Mouse (Mus musculus) embryonic facial prominence, embryonic 11.5 days (tissue): ENCODE measurements around the gene Ints14. TPM values are rescaled to one million over a fixed set of nuclear protein-coding genes. Genes with fewer than 3 reads are reported as not detected.
"Not testable (repeated sequence)": the region's sequence is repeated elsewhere in the genome, so short reads cannot be mapped to it uniquely, and the experiment has no call there.

ENCODE experiments used
- ATAC-seq: fragments of 200-750 bp; cut with Nextera tagmentation; replicated peaks from 2 replicates; pipeline ENCODE4 v1.8.0; 2017; ENCODE audit warnings: low read depth; ENCODE audit not compliant: insufficient number of reproducible peaks, low FRiP score, low TSS enrichment
- DNase-seq: peaks from one replicate; pipeline ENCODE4 v3.0.0-alpha.2; 2015; ENCODE audit warnings: low spot score
- H3K27ac ChIP-seq: fragments of 300-500 bp; sonication (generic); replicated peaks from 2 replicates; pipeline ENCODE4 v1.5.1; 2014; ENCODE audit warnings: mild to moderate bottlenecking, low read depth, low read length, control low read depth
- H3K27me3 ChIP-seq: fragments of 300-500 bp; sonication (generic); 2 replicates; pipeline ENCODE4 v1.6.1; 2014; ENCODE audit warnings: mild to moderate bottlenecking, low read length, moderate library complexity, mixed read lengths; ENCODE audit not compliant: control insufficient read depth, insufficient read depth
- H3K36me3 ChIP-seq: fragments of 300-500 bp; sonication (generic); replicated peaks from 2 replicates; pipeline ENCODE4 v1.6.1; 2014; ENCODE audit warnings: low read depth, mild to moderate bottlenecking, low read length, moderate library complexity, mixed read lengths; ENCODE audit not compliant: control insufficient read depth, insufficient read depth
- H3K4me1 ChIP-seq: fragments of 300-500 bp; sonication (generic); 2 replicates; pipeline ENCODE4 v1.6.1; 2014; ENCODE audit warnings: low read length, mixed read lengths; ENCODE audit not compliant: control insufficient read depth, insufficient read depth
- H3K4me2 ChIP-seq: fragments of 300-500 bp; sonication (generic); 2 replicates; pipeline ENCODE4 v1.6.1; 2014; ENCODE audit warnings: low read depth, mild to moderate bottlenecking, control low read depth, low read length, moderate library complexity
- H3K4me3 ChIP-seq: fragments of 300-500 bp; sonication (generic); 2 replicates; pipeline ENCODE4 v1.5.1; 2014; ENCODE audit warnings: low read depth, low read length, control low read depth
- H3K9ac ChIP-seq: fragments of 300-500 bp; sonication (generic); replicated peaks from 2 replicates; pipeline ENCODE4 v1.6.1; 2014; ENCODE audit warnings: mild to moderate bottlenecking, control low read depth, low read length
- H3K9me3 ChIP-seq: fragments of 300-500 bp; sonication (generic); replicated peaks from 2 replicates; pipeline ENCODE4 v1.6.1; 2016; ENCODE audit warnings: mild to moderate bottlenecking, low read length, inconsistent platforms, mixed read lengths; ENCODE audit not compliant: control insufficient read depth
- WGBS: fragments of 180-500 bp; shearing (Covaris S2); extraction: QIAGEN DNeasy Blood & Tissue Kit; methylation state at CpG from one replicate; pipeline ENCODE4 v1.1.7; 2014; 5-methylcytosine and 5-hydroxymethylcytosine counted together
- polyA plus RNA-seq: library from polyadenylated mRNA; unstranded; fragments of >200 nt; fragmentation: Nextera tagmentation; extraction: Ambion mirVana; gene quantifications from 2 replicates; pipeline ENCODE4 v1.2.1, GENCODE M21; 2014

The Ints14 gene
- polyA plus RNA-seq, 1 experiment from 2014 or later: 80.5 TPM

DNA sequence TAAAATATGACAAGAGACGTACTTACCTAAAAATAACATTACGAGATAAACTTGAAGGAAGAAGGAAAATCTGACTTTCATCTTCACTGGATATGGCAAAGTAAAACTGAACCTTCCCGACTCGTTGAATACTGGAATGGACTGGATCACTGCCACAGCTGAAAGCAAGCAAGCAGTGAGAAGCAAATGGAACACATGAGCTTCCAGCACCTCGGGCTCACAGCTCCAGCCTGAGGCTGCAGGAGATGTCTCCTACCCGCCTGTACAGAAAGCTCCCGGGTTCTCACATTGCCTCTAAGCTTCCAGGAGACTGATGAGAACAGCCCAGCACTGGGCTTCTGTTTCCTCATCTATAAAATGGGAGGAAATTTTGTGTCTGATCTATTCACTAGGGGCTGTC, 29.6 kb downstream of the Ints14 start:
- Histone ChIP-seq H3K4me1 (no peaks in the 10 kb centered on the region), H3K27me3 (no peaks in the 10 kb centered on the region), H3K9me3 (no peaks in the 10 kb centered on the region), H3K27ac (no peak overlapping the region), H3K36me3 (peaks cover 13% of the 10 kb centered on the region), H3K4me2 (no peak overlapping the region), H3K4me3 (no peak overlapping the region), H3K9ac (no peak overlapping the region)
- 87% methylated on average over 7 of the region's 7 CpGs for WGBS
- no peak for DNase-seq
- no peak for ATAC-seq

DNA sequence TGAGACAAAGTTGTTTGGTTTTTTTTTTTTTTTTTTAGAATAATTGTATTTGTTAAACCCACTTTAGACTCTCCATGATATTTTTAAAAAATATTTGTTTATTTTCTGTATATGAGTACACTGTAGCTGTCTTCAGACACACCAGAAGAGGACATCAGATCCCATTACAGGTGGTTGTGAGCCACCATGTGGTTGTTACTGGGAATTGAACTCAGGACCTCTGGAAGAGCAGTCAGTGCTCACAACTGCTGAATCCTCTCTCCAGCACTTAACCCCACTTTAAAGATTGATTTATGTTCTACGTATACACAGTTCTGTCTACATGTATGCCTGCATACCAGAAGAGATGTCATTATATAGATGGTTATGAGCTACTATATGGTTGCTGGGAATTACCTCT, 34.8 kb downstream of the Ints14 start:
- not testable (repeated sequence) for DNase-seq, H3K36me3 ChIP-seq, ATAC-seq, H3K27ac ChIP-seq, H3K9ac ChIP-seq, H3K4me2 ChIP-seq, H3K27me3 ChIP-seq, H3K4me3 ChIP-seq, H3K9me3 ChIP-seq, H3K4me1 ChIP-seq
- whole genome bisulfite sequencing: 86% methylated on average over 1 of the region's 1 CpGs

DNA sequence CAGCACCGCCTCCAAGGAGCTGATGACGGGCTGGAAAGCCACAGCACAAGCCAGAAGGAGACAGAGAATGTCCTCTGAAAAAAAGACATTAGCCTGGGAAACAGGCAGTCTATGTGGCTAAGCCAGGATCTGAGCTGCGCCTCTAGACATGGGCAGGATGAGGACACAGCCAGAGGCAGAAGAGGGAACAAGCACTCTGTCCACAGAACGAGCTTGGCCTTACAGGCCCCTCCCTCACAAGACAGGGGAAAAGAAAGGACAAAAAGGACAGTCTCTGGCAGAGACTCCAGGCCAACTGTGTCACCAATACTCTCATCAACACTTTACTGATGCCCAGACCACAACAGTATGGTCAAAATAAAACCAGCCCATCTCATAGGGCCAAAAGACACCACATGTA, 40.8 kb downstream of the Ints14 start:
- Histone ChIP-seq H3K9ac (no peak overlapping the region), H3K27me3 (no peaks in the 10 kb centered on the region), H3K36me3 (peaks cover 8% of the 10 kb centered on the region), H3K9me3 (no peaks in the 10 kb centered on the region), H3K4me2 (no peak overlapping the region), H3K27ac (no peak overlapping the region), H3K4me3 (no peak overlapping the region), H3K4me1 (no peaks in the 10 kb centered on the region)
- DNase-seq: no peak
- WGBS: 53% methylated on average over 4 of the region's 4 CpGs
- no peak for ATAC-seq

DNA sequence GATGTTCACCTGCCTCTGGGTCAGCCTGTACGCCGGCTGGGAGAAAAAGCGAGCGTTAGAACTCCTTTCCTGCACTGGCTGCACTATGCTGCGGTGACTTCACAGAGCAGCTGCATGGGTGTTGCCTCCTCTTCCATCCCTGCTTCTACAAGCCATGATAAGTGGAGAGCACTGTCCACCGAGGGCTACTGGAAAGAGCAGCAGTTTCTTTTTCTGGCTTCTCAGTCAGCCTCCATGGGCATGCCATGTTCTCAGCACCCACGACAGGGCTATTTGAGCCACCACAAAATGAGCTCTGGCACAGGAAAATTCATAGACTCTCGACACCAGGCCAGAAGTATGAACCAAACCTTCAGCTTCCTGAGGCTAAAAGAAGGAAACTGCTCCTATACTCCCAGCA, 45.0 kb downstream of the Ints14 start:
- peaks cover 5% of the 10 kb centered on the region for H3K36me3 ChIP-seq
- no peaks in the 10 kb centered on the region for H3K4me1 ChIP-seq
- no peaks in the 10 kb centered on the region for H3K9me3 ChIP-seq
- WGBS: 94% methylated on average over 8 of the region's 8 CpGs
- ATAC-seq: no peak
- no peak overlapping the region for H3K9ac ChIP-seq
- no peak for DNase-seq
- no peak overlapping the region for H3K27ac ChIP-seq
- H3K27me3 ChIP-seq: no peaks in the 10 kb centered on the region
- no peak overlapping the region for H3K4me2 ChIP-seq
- no peak overlapping the region for H3K4me3 ChIP-seq

DNA sequence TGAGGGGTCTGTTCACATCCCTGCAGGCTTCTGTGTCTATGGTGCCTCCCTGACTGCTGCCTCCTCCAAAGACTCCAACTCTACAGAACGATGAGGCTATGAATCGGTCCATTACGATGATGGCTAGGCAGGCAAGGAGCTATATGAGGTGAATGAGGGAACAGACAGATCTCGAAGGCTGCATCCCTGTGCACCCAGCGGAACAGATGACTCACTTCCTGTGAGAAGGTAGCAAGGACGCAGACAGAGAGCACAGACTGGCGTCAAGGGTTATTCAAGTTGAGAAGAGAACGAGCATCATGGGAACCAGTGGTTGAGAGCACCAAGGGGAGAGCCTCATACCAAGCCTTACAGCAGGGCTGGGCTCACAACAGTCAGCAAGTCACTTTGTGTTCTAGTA, 49.9 kb downstream of the Ints14 start:
- H3K4me3 ChIP-seq: no peak overlapping the region
- no peaks in the 10 kb centered on the region; the same call in 1 of the 2 replicates for H3K36me3 ChIP-seq
- no peak overlapping the region for H3K27ac ChIP-seq
- H3K4me1 ChIP-seq: no peaks in the 10 kb centered on the region
- no peak overlapping the region for H3K9ac ChIP-seq
- ATAC-seq (no peak), DNase-seq (no peak)
- H3K4me2 ChIP-seq: no peak overlapping the region
- H3K9me3 ChIP-seq: no peaks in the 10 kb centered on the region
- WGBS: 82% methylated on average over 8 of the region's 8 CpGs
- H3K27me3 ChIP-seq: no peaks in the 10 kb centered on the region

DNA sequence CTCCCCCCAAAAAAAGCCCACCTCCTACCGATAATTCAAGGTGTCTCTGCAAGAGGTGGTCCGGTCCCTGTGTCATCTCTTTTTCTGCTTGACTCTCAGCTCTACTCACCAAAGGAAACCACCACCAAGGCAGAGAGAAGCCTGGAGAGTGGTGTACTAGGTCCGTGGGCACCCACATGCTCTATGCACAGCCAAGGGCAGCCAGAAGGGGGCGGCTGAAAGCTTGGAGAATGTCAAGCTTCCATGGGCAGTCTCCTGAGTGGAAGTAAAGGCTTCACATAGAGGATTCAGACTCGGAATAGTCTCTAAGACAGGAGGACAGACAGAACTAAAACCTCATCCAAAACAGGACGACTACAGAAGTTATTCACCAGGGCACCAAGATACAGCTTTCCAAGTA, 50.6 kb downstream of the Ints14 start:
- Histone ChIP-seq H3K9me3 (no peaks in the 10 kb centered on the region), H3K27ac (no peak overlapping the region), H3K36me3 (no peaks in the 10 kb centered on the region; the same call in 1 of the 2 replicates), H3K4me1 (no peaks in the 10 kb centered on the region), H3K27me3 (no peaks in the 10 kb centered on the region), H3K4me3 (no peak overlapping the region), H3K4me2 (no peak overlapping the region), H3K9ac (no peak overlapping the region)
- DNase-seq (peak; percentile 10), ATAC-seq (no peak)
- 61% methylated on average over 6 of the region's 6 CpGs for WGBS

DNA sequence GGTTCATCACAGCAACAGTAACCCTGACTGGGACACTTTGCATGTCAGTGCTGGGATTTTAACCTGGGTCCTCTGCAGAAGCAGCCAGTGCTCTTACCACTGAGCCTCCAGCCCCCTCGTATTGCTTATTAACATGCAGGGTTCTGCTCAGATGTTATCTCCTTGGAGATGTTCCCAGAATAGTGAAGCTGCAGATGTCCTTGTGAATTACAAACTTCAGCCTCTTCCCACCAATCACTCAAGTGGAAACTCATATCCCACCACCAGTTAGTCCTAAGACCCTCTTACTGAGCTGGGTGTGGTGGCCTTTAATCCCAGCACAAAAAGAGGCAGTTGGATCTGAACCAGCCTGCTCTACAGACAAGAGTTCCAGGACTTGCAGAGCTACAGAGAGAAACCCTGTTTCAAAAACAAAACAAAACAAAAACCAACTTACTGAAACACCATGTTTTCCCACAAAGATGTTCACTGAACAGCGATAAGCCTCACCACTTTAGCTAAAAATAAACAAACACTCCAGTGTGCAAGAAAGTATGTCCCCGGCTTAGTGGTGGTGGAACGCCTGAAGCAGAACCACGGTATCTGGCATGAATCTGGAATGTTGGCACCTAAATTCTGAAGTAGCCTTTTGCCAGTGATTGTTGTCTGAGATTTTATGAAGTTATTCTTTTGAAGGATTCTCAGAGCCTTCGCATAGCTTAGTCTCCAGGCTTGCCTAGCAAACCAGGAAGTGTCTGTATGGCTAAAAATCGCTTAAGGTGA, 54.9 kb downstream of the Ints14 start:
- Histone ChIP-seq H3K9me3 (no peaks in the 10 kb centered on the region), H3K4me2 (no peak overlapping the region), H3K27me3 (no peaks in the 10 kb centered on the region), H3K27ac (no peak overlapping the region), H3K4me3 (no peak overlapping the region), H3K9ac (no peak overlapping the region), H3K36me3 (no peaks in the 10 kb centered on the region), H3K4me1 (no peaks in the 10 kb centered on the region)
- ATAC-seq: no peak
- no peak for DNase-seq
- WGBS: 81% methylated on average over 7 of the region's 7 CpGs

DNA sequence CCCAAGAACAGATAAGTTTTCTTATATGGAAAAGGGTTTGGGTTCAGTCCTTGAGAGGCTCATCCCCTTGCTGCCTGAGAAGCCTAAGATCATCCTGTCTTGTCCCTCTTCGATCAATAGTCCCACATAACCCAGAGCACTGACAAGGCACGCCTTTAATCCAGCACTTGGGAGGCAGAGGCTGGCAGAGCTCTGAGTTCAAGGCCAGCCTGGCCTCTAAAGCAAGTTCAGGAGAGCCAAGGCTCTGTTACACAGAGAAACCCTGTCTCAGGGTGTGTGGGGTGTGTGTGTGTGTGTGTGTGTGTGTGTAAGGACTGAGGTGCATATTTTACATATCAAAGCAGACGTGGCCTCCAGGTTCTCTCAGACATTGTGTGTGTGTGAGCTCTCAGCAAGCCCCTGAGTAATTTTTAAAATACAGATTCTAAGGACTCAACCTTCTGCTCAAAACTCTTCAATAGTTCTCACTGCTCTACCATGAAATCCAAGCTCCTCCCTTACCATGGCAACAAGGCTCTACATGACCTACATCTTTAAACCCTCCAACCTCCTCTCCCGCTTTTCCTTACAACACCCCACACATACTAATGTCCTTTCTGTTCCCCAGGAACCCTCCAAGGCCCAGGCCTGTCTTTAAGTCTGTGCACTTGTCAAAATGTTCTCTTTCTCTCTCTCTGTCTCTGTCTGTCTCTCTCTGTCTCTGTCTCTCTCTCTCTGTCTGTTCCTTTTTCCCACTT, 55.7 kb downstream of the Ints14 start:
- Histone ChIP-seq H3K27me3 (no peaks in the 10 kb centered on the region), H3K4me2 (no peak overlapping the region), H3K36me3 (no peaks in the 10 kb centered on the region), H3K27ac (no peak overlapping the region), H3K4me3 (no peak overlapping the region), H3K9me3 (no peaks in the 10 kb centered on the region), H3K4me1 (no peaks in the 10 kb centered on the region), H3K9ac (no peak overlapping the region)
- WGBS: 84% methylated on average over 4 of the region's 4 CpGs
- DNase-seq: no peak
- no peak for ATAC-seq
